Mouse (Mus musculus): ENCODE results near the gene Acsbg1. TPM values are rescaled to one million over a fixed set of nuclear protein-coding genes. Genes with fewer than 3 reads are reported as not detected.

Acsbg1 gene
- polyA plus RNA-seq, 1 experiment from 2014 or later = 0.10 TPM

DNA sequence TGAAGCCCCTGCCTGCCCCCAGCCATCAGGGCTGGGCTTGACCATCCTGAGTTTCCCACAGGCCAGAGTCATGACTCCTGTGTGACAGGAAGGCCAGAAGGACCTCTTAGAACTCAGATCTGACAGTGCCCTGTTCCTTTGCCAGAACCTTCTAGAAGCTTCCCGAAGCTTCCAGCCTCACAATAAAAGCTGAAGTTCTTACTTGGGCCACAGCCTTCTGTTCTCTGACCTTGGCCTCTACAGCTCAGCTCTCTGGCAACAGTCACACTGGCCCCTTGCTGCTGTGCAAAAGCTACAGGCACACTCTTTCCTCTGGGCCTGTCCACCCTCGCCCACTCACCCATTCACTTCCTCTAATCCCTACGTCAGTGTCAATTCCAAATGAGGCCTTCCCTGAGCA lies 10.3 kb upstream of the Acsbg1 start:
- no peak for DNase-seq (ENCODE audit: low spot score)
- 66% methylated on average over 3 of the region's 3 CpGs for WGBS

DNA sequence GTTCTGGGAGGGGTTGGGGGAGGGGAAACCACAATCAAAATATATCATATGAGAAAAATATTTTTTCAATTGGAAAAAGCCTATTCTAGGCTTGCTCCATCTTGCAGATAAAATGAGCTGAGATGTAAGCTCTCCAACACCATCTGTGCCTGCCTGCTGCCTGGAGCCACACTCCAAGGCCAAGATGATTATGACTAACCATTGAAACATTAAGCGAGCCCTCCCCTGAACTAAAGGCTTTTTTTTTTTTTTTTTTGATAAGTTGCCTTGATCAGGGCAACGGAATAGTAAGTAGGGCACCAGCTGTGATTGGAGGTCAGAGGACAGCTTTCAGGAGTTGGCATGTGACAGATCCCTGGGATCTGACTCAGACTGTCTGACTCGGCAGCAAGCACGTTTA lies 6.8 kb upstream of the Acsbg1 start:
- WGBS = 73% methylated on average over 4 of the region's 4 CpGs

More for the DNA sequence above, 10.3 kb upstream of the Acsbg1 start:
- no peaks in the 10 kb centered on the region for H3K27me3 ChIP-seq (replicated peaks; ENCODE audit: insufficient read depth, low read length)
- no peak overlapping the region for H3K27ac ChIP-seq (ENCODE audit: low read length)
- H3K9me3 ChIP-seq (ENCODE audit: low read length) = no peaks in the 10 kb centered on the region
- no peaks in the 10 kb centered on the region for H3K4me1 ChIP-seq (ENCODE audit: insufficient read depth, low read depth, low read length)
- H3K4me2 ChIP-seq (replicated peaks; ENCODE audit: low read depth, low read length) = no peak overlapping the region
- H3K36me3 ChIP-seq (ENCODE audit: insufficient read depth, low read length) = no peaks in the 10 kb centered on the region
- no peak overlapping the region for H3K4me3 ChIP-seq (ENCODE audit: low read depth, low read length)
- ATAC-seq = no peak
- TF ChIP-seq EP300 (IDR thresholded peaks at IDR 0.05) = no peak
- no peak for TF ChIP-seq CTCF (IDR thresholded peaks at IDR 0.05)
- H3K9ac ChIP-seq (replicated peaks; ENCODE audit: low read depth) = no peak overlapping the region

DNA sequence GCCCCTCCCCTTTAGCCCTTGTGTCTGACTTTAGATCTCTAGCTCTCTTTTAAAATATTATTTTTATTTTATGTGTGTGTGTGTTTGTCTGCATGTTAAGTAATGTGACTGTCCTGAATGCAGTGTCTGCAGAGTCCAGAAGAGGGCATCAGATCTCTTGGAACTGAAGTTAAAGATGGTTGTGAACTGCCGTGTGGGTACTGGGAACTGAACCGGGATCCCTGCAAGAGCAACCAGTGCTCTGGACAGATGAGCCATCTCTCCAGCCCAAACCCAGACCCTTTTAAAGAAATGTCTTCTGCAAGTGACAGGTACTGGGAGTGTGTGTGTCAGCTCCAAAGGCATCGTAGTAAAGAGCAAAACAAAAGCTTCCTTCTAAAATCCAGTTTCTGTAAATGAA lies 4.4 kb upstream of the Acsbg1 start:
- no peak overlapping the region for H3K4me3 ChIP-seq (ENCODE audit: low read depth, low read length)

More for the DNA sequence above, 6.8 kb upstream of the Acsbg1 start:
- no peak overlapping the region for H3K27ac ChIP-seq (ENCODE audit: low read length)
- H3K9ac ChIP-seq (replicated peaks; ENCODE audit: low read depth) = no peak overlapping the region
- no peak overlapping the region for H3K4me3 ChIP-seq (ENCODE audit: low read depth, low read length)
- H3K4me2 ChIP-seq (replicated peaks; ENCODE audit: low read depth, low read length) = no peak overlapping the region
- ATAC-seq (no peak), DNase-seq (ENCODE audit: low spot score) (no peak)
- no peaks in the 10 kb centered on the region for H3K4me1 ChIP-seq (ENCODE audit: insufficient read depth, low read depth, low read length)
- no peaks in the 10 kb centered on the region for H3K27me3 ChIP-seq (replicated peaks; ENCODE audit: insufficient read depth, low read length)
- H3K36me3 ChIP-seq (ENCODE audit: insufficient read depth, low read length) = no peaks in the 10 kb centered on the region
- H3K9me3 ChIP-seq (ENCODE audit: low read length) = no peaks in the 10 kb centered on the region
- TF ChIP-seq CTCF (IDR thresholded peaks at IDR 0.05) = no peak
- no peak for TF ChIP-seq EP300 (IDR thresholded peaks at IDR 0.05)

DNA sequence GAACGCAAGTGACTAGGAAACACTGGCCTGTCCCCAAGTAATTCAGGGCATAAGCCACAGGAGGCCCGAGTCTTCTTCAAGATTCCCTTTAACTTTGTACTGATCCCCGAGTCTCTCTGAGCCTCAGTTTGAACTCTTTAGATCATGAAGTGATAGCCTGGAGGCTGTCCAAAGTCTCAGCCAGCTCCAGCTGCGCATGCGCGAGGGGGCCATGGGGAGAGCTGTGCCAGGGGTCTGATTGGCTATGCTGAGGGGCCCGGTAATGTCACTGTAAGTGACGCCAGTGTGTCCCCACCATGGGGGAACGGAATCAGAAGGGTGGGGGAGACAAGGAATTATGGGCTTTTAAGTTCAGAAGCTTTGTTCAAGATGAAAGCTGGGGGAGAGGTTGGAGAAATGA lies 2.7 kb upstream of the Acsbg1 start:
- no peak for DNase-seq (ENCODE audit: low spot score)
- Histone ChIP-seq H3K27me3 (replicated peaks; ENCODE audit: insufficient read depth, low read length) (no peaks in the 10 kb centered on the region), H3K9ac (replicated peaks; ENCODE audit: low read depth) (no peak overlapping the region), H3K27ac (ENCODE audit: low read length) (no peak overlapping the region), H3K4me3 (ENCODE audit: low read depth, low read length) (no peak overlapping the region), H3K4me2 (replicated peaks; ENCODE audit: low read depth, low read length) (no peak overlapping the region), H3K36me3 (ENCODE audit: insufficient read depth, low read length) (no peaks in the 10 kb centered on the region), H3K4me1 (ENCODE audit: insufficient read depth, low read depth, low read length) (no peaks in the 10 kb centered on the region), H3K9me3 (ENCODE audit: low read length) (no peaks in the 10 kb centered on the region)
- no peak for ATAC-seq
- WGBS = 66% methylated on average over 9 of the region's 9 CpGs
- TF ChIP-seq CTCF (IDR thresholded peaks at IDR 0.05) (no peak), EP300 (IDR thresholded peaks at IDR 0.05) (no peak)

More for the DNA sequence above, 4.4 kb upstream of the Acsbg1 start:
- DNase-seq (ENCODE audit: low spot score) (no peak), ATAC-seq (no peak)
- 90% methylated on average over 3 of the region's 3 CpGs for WGBS
- Histone ChIP-seq H3K9me3 (ENCODE audit: low read length) (no peaks in the 10 kb centered on the region), H3K9ac (replicated peaks; ENCODE audit: low read depth) (no peak overlapping the region), H3K27me3 (replicated peaks; ENCODE audit: insufficient read depth, low read length) (no peaks in the 10 kb centered on the region), H3K4me2 (replicated peaks; ENCODE audit: low read depth, low read length) (no peak overlapping the region), H3K27ac (ENCODE audit: low read length) (no peak overlapping the region), H3K4me1 (ENCODE audit: insufficient read depth, low read depth, low read length) (no peaks in the 10 kb centered on the region), H3K36me3 (ENCODE audit: insufficient read depth, low read length) (no peaks in the 10 kb centered on the region)
- TF ChIP-seq CTCF (IDR thresholded peaks at IDR 0.05) (no peak), EP300 (IDR thresholded peaks at IDR 0.05) (no peak)

DNA sequence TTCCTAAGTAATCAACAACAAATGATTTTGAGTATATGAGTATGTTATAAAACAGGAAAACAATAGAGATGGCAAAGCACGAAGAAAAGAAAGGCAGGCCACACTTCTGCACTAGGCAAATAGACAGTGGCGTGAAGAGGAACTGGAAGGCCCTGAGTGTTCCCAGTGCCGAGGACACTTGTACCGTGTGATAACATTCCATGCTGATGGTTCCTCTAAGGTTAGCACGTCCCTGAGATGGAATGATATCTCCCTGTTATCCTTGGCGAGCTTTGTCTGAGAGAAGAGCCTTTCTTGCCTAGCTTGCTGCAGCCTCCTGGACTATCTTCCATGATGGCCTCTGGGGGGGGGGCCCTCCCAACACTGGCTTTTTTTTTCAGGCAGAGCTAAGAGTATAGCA lies 2.9 kb downstream of the Acsbg1 start:
- TF ChIP-seq EP300 (IDR thresholded peaks at IDR 0.05) (no peak), CTCF (IDR thresholded peaks at IDR 0.05) (no peak)
- Histone ChIP-seq H3K27ac (ENCODE audit: low read length) (no peak overlapping the region), H3K4me1 (ENCODE audit: insufficient read depth, low read depth, low read length) (no peaks in the 10 kb centered on the region), H3K36me3 (ENCODE audit: insufficient read depth, low read length) (no peaks in the 10 kb centered on the region), H3K27me3 (replicated peaks; ENCODE audit: insufficient read depth, low read length) (no peaks in the 10 kb centered on the region), H3K4me3 (ENCODE audit: low read depth, low read length) (no peak overlapping the region), H3K4me2 (replicated peaks; ENCODE audit: low read depth, low read length) (no peak overlapping the region), H3K9ac (replicated peaks; ENCODE audit: low read depth) (no peak overlapping the region), H3K9me3 (ENCODE audit: low read length) (no peaks in the 10 kb centered on the region)
- ATAC-seq (no peak), DNase-seq (ENCODE audit: low spot score) (no peak)
- WGBS = 69% methylated on average over 6 of the region's 6 CpGs

DNA sequence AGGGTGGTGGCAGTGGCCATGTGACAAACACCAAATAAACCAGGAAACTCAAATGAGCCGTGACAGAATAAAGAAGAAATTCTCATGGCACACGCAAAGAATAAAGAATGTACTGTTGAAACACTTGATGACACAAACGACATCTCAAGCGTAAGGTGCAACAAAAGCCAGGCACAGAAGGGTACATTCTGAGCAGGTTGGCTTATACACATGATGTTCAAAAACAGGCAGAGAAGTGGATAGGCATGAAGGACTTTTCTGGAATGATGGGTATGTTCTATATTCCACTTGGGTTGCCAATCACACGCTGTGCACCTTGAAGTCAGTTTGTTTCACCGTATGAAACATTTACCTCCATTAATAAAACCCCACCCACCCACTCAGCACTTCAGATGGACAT lies 5.3 kb downstream of the Acsbg1 start:
- DNase-seq (ENCODE audit: low spot score) (peak; percentile 57), ATAC-seq (peak; percentile 93)
- no peak overlapping the region for H3K4me2 ChIP-seq (replicated peaks; ENCODE audit: low read depth, low read length)
- H3K27me3 ChIP-seq (replicated peaks; ENCODE audit: insufficient read depth, low read length) = no peaks in the 10 kb centered on the region
- no peaks in the 10 kb centered on the region for H3K9me3 ChIP-seq (ENCODE audit: low read length)
- H3K27ac ChIP-seq (ENCODE audit: low read length) = no peak overlapping the region
- H3K4me3 ChIP-seq (ENCODE audit: low read depth, low read length) = no peak overlapping the region
- WGBS = 57% methylated on average over 6 of the region's 6 CpGs
- no peaks in the 10 kb centered on the region for H3K36me3 ChIP-seq (ENCODE audit: insufficient read depth, low read length)
- TF ChIP-seq CTCF (IDR thresholded peaks at IDR 0.05) (no peak), EP300 (IDR thresholded peaks at IDR 0.05) (peak; percentile 98)
- H3K4me1 ChIP-seq (ENCODE audit: insufficient read depth, low read depth, low read length) = no peaks in the 10 kb centered on the region
- no peak overlapping the region for H3K9ac ChIP-seq (replicated peaks; ENCODE audit: low read depth)

DNA sequence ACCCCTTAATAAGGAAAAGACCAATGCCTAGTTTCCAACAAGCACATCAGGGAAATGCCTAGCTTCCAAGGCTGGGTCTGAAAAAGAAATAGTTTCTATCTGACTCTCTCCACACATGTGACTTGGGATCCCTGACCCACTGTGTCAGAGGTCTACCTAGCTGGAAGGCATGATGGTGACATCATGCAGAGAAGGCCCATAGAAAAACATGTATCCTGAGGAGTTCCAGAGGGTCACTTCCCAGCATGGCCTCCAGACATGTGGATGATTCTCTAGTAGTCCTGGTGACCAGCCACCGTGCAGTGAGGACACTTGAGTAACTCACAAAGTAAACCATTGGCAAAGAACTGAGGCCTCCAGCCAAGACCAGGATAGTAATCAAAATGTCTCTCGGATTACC lies 5.8 kb downstream of the Acsbg1 start:
- Histone ChIP-seq H3K27me3 (replicated peaks; ENCODE audit: insufficient read depth, low read length) (no peaks in the 10 kb centered on the region), H3K27ac (ENCODE audit: low read length) (no peak overlapping the region), H3K9ac (replicated peaks; ENCODE audit: low read depth) (no peak overlapping the region), H3K4me3 (ENCODE audit: low read depth, low read length) (no peak overlapping the region), H3K4me1 (ENCODE audit: insufficient read depth, low read depth, low read length) (no peaks in the 10 kb centered on the region), H3K36me3 (ENCODE audit: insufficient read depth, low read length) (no peaks in the 10 kb centered on the region), H3K9me3 (ENCODE audit: low read length) (no peaks in the 10 kb centered on the region), H3K4me2 (replicated peaks; ENCODE audit: low read depth, low read length) (no peak overlapping the region)
- ATAC-seq = peak; percentile 23; the same call in 1 of the 2 replicates
- TF ChIP-seq EP300 (IDR thresholded peaks at IDR 0.05) (no peak), CTCF (IDR thresholded peaks at IDR 0.05) (no peak)
- no peak for DNase-seq (ENCODE audit: low spot score)
- 74% methylated on average over 2 of the region's 2 CpGs for WGBS
